Mouse (Mus musculus) kidney, adult 11 months (tissue): Measurements from ENCODE around the gene Top2a.

Experiments
- DNase-seq: peaks from one replicate; pipeline ENCODE4 v3.0.0; 2022

The Top2a gene

DNA sequence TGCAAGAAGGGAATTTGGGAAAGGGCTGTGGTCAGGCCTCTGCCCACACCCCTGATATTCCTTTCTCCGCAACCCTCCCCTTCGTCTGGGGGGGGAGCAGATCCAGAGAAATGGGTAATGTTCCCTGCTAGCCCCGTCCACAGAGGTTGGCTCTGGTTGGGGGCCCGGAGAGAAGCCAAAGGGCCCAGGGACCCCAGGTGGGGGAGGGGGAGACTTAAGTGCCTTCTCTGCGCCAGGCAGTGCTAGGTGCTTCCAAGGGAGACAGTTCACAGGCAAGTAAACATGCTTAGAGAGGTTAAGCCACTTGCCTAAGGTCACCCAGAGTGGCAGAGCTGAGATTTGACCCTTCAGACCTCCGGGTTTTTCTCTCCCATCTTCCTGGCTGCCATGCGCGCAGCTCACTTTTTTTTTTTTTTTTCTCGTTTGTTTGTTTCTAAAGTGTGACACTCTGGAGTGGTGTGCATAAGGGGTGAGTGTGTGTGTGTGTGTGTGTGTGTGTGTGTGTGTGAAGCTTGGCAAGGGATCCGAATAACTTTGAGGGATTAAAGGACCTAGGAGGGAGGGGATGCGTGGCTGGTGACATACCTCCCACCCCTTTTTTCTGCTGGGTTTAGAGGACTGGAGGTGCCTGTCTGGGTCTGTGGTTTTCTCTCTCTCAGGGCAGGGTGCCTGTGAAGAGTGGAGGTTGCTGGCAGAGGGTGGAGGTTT lies 78.9 kb downstream of the Top2a start:
- no peak for DNase-seq

DNA sequence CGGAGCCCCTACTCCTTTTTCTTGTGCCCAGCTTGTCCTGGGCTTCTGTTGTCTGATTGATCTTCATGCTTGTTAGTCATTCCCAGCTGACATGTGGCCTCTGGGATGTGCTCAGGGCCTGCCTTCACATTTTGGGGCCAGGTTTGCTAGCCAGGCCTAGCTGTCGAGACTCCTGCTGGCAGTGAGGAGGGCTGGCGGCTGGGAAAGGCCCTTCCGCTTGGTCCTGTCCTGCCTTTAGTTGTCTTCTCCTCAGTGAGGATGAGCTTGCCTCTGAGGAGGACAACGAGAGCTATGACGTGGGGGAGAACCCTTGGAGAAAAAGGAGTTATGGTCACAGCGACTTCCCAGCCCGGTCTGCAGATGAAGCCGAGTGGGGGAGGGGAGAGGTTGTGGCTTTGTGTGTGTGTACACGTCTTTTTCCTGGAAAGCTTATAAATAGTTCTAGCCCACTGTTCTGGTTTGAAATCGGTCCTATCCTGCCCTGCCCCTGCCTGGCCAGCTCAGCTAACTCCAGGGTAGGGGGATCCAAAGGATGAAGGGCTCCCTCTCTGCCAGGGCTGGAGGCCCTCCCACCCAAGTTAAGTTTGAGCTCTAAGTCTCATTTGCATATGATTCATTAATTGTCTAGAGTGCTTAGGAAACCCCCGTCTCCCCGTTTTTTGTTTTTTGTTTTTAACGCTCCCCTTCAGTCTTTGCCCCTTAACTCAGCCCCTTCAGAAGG lies 80.1 kb downstream of the Top2a start:
- no peak for DNase-seq
